Mouse (Mus musculus): ENCODE measurements around the gene Pmm2. TPM values are rescaled to one million over a fixed set of nuclear protein-coding genes. Genes with fewer than 3 reads are reported as not detected.

Gene Pmm2
- 57.1 and 60.0 TPM in 2 replicates for polyA plus RNA-seq (2014; fragmentation: Nextera tagmentation; extraction: Ambion mirVana)

DNA sequence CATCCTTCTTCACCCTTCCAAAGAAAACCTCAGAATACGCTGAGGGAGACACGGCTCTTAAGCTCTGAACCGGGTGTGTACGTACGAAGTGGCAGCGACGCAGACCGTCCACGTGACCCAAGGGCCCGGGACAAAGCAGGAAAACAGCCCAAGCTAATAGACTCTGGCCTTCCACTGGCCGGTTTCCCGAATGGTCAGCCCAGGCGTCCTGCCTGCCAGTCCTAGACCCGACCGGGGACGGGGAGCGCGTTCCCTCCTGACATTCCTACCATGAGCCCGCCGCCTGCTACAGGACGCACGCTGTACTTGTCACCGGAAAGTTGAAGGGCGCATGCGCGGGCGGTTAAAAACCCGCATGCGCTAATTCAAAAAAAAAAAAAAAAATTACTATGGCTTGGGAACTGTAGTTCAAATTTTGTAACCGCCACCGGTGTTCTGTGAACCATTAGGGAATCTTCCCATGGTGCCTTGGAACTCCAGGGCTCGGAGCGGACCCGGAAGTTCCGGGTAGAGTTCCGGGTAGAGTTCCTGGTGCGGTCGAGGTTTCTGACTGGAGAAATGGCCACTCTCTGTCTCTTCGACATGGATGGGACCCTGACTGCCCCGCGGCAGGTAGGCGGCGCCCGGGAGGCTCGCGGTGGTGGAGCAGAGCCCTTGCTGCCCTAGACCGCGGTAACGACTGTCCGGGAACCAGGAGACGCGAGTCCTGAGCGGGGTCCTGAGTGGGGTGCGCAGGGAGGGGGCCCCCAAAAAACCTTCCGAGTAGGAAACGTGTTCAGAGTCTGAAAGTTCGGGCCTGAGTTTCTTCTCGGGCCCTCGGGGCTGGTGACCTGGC is at the start of gene Pmm2, which contains the start of gene Tmem186:
Pmm2 (plus strand) TSS at position 458 of the 835 bp plus-strand sequence.
Tmem186 (minus strand) TSS at position 496 of the 835 bp plus-strand sequence.
- ATAC-seq (ENCODE audit: insufficient number of reproducible peaks, insufficient read depth, low FRiP score, low read depth): peak; percentile 91
- no peaks in the 10 kb centered on the region for H3K9me3 ChIP-seq (ENCODE audit: control insufficient read depth, low read depth, low read length)
- H3K27me3 ChIP-seq (ENCODE audit: control insufficient read depth, insufficient read depth, low read length): no peaks in the 10 kb centered on the region
- H3K4me3 ChIP-seq (ENCODE audit: low read depth, low read length): peak within 1 kb of the TSS; percentile 85
- WGBS: under 1% methylated on average over 59 of the region's 59 CpGs
- H3K4me1 ChIP-seq (ENCODE audit: control insufficient read depth, insufficient read depth, low read length): peaks cover 12% of the 10 kb centered on the region
- peaks cover 7% of the 10 kb centered on the region for H3K36me3 ChIP-seq (ENCODE audit: control insufficient read depth, insufficient read depth, low read length)
- peak within 1 kb of the TSS; percentile 68 for H3K27ac ChIP-seq (ENCODE audit: low read length)
- peak within 1 kb of the TSS; percentile 75 for H3K9ac ChIP-seq (replicated peaks; ENCODE audit: low read depth, low read length)
- H3K4me2 ChIP-seq (replicated peaks; ENCODE audit: low read depth, low read length): peak within 1 kb of the TSS; percentile 74

DNA sequence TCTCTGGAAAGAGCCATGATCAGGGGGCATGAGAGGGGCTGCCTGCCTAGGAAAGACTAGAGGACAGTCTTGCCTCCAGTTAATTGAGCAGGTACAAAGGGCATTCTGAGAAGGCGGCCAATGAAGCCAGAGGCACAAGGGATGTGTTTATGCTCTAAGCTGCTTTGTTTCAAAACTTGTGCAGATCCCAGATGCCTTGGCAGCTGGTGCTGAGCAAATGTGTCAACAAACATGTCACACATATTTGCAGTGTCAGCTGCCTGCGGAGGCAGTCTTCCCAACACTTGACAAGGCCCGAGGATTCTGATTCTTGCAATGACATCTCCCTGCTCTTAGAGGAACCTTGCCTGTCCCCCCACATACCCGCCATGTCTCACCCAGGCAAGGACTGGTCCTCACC is 42.1 kb upstream of the Pmm2 start:
- H3K9me3 ChIP-seq (ENCODE audit: control insufficient read depth, low read depth, low read length): no peaks in the 10 kb centered on the region
- no peak for ATAC-seq (ENCODE audit: insufficient number of reproducible peaks, insufficient read depth, low FRiP score, low read depth)
- H3K27ac ChIP-seq (ENCODE audit: low read length): no peak overlapping the region
- no peaks in the 10 kb centered on the region for H3K4me1 ChIP-seq (ENCODE audit: control insufficient read depth, insufficient read depth, low read length)
- H3K27me3 ChIP-seq (ENCODE audit: control insufficient read depth, insufficient read depth, low read length): no peaks in the 10 kb centered on the region
- no peaks in the 10 kb centered on the region for H3K36me3 ChIP-seq (ENCODE audit: control insufficient read depth, insufficient read depth, low read length)
- H3K4me3 ChIP-seq (ENCODE audit: low read depth, low read length): no peak overlapping the region
- no peak overlapping the region for H3K4me2 ChIP-seq (replicated peaks; ENCODE audit: low read depth, low read length)
- WGBS: 67% methylated on average over 4 of the region's 4 CpGs
- H3K9ac ChIP-seq (replicated peaks; ENCODE audit: low read depth, low read length): no peak overlapping the region

DNA sequence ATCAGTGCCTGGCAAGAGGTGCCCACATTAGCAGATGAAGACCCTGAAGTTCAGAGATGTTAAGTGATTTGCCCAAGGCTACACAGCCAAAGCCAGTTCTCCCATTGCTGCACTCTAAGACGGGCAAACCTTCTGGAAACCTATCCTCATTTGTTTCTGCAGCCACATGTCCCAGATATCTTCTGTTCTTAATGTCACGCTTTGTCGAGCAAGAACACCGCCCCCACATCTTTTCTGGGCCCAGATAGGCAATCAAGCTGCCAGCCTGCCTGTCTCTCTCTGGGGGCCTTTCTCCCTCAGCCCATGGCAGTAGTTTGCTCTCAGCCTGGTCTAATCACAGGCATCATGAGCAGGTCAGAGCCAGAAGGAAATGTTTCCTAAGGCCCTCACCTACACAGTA is 41.1 kb upstream of the Pmm2 start:
- H3K27ac ChIP-seq (ENCODE audit: low read length): no peak overlapping the region

DNA sequence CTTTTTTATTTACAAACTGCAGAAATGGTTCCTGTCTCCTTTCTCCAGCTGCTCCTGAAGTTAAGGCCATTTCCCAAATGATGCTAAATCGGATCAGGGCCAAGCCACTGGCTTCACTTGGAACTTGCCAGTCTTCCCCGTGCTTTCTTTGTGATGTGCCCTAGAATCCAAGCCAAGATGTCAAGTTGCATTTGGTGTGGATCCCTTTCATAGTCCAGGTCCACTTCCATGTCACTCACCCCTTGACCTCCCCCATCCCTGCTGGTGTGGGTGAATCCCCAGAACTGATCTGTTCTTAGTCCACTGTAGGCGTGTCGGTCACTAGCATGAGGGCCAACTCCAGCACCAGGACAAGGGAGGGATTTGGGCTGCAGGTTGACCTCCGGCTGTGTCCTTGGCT is 40.0 kb upstream of the Pmm2 start:
- Histone ChIP-seq H3K36me3 (ENCODE audit: control insufficient read depth, insufficient read depth, low read length) (no peaks in the 10 kb centered on the region), H3K4me3 (ENCODE audit: low read depth, low read length) (no peak overlapping the region), H3K9me3 (ENCODE audit: control insufficient read depth, low read depth, low read length) (no peaks in the 10 kb centered on the region), H3K27ac (ENCODE audit: low read length) (no peak overlapping the region), H3K4me2 (replicated peaks; ENCODE audit: low read depth, low read length) (no peak overlapping the region), H3K9ac (replicated peaks; ENCODE audit: low read depth, low read length) (no peak overlapping the region), H3K4me1 (ENCODE audit: control insufficient read depth, insufficient read depth, low read length) (no peaks in the 10 kb centered on the region), H3K27me3 (ENCODE audit: control insufficient read depth, insufficient read depth, low read length) (no peaks in the 10 kb centered on the region)
- 86% methylated on average over 5 of the region's 5 CpGs for WGBS
- no peak for ATAC-seq (ENCODE audit: insufficient number of reproducible peaks, insufficient read depth, low FRiP score, low read depth)

More for the DNA sequence above, 41.1 kb upstream of the Pmm2 start:
- Histone ChIP-seq H3K36me3 (ENCODE audit: control insufficient read depth, insufficient read depth, low read length) (no peaks in the 10 kb centered on the region), H3K4me1 (ENCODE audit: control insufficient read depth, insufficient read depth, low read length) (no peaks in the 10 kb centered on the region), H3K4me3 (ENCODE audit: low read depth, low read length) (no peak overlapping the region), H3K9ac (replicated peaks; ENCODE audit: low read depth, low read length) (no peak overlapping the region), H3K27me3 (ENCODE audit: control insufficient read depth, insufficient read depth, low read length) (no peaks in the 10 kb centered on the region), H3K9me3 (ENCODE audit: control insufficient read depth, low read depth, low read length) (no peaks in the 10 kb centered on the region), H3K4me2 (replicated peaks; ENCODE audit: low read depth, low read length) (no peak overlapping the region)
- ATAC-seq (ENCODE audit: insufficient number of reproducible peaks, insufficient read depth, low FRiP score, low read depth): no peak
- 89% methylated on average over 4 of the region's 4 CpGs for WGBS

DNA sequence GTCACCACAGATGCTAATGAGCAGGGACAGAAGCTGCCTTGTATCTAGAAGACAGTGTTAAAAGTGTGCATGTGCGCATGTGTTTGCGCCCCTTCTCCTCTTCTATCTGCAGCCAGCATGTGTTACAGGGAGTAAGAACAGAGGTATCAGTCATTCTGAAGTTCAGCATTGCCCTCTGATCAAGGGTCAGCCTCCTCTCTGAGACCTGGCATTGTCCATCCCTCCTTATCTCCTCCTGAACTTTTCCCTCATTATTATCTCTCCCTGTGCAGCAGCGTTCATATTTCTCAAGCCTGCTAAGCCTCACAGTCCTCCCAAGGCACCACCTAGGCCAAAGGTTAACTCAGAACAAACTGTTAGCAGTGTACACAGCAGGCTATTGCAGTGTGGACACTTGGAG is 33.7 kb upstream of the Pmm2 start:
- no peak overlapping the region for H3K27ac ChIP-seq (ENCODE audit: low read length)
- 62% methylated on average over 3 of the region's 3 CpGs for WGBS
- no peak overlapping the region for H3K4me2 ChIP-seq (replicated peaks; ENCODE audit: low read depth, low read length)
- H3K9ac ChIP-seq (replicated peaks; ENCODE audit: low read depth, low read length): no peak overlapping the region
- H3K9me3 ChIP-seq (ENCODE audit: control insufficient read depth, low read depth, low read length): no peaks in the 10 kb centered on the region
- ATAC-seq (ENCODE audit: insufficient number of reproducible peaks, insufficient read depth, low FRiP score, low read depth): 0 out of 2 replicates have a peak, but pooled peaks have one; percentile 37
- no peaks in the 10 kb centered on the region for H3K27me3 ChIP-seq (ENCODE audit: control insufficient read depth, insufficient read depth, low read length)
- H3K36me3 ChIP-seq (ENCODE audit: control insufficient read depth, insufficient read depth, low read length): no peaks in the 10 kb centered on the region
- no peaks in the 10 kb centered on the region for H3K4me1 ChIP-seq (ENCODE audit: control insufficient read depth, insufficient read depth, low read length)
- no peak overlapping the region for H3K4me3 ChIP-seq (ENCODE audit: low read depth, low read length)

DNA sequence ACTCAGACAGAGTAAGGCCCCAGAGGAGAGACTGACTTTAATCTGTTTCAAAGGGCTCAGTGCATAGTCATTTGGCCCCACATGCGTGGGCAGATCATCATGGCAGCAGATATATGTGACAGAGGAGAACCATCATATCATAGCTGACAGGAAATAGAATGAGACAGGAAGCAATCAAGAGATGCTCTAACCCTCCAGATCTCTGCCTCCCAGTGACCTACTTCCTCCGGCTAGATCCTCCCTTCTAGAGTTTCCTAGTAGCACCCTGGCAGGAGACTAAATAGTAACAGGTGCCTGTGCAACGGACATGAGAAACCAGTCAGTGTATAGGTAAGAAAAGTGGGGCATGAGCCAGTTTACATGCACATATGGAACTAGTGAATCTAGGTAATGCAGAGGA is 27.1 kb upstream of the Pmm2 start:
- no peaks in the 10 kb centered on the region for H3K9me3 ChIP-seq (ENCODE audit: control insufficient read depth, low read depth, low read length)
- H3K4me3 ChIP-seq (ENCODE audit: low read depth, low read length): no peak overlapping the region
- no peaks in the 10 kb centered on the region for H3K36me3 ChIP-seq (ENCODE audit: control insufficient read depth, insufficient read depth, low read length)
- H3K27me3 ChIP-seq (ENCODE audit: control insufficient read depth, insufficient read depth, low read length): no peaks in the 10 kb centered on the region
- no peak overlapping the region for H3K4me2 ChIP-seq (replicated peaks; ENCODE audit: low read depth, low read length)
- ATAC-seq (ENCODE audit: insufficient number of reproducible peaks, insufficient read depth, low FRiP score, low read depth): no peak
- 74% methylated on average over 3 of the region's 3 CpGs for WGBS
- H3K9ac ChIP-seq (replicated peaks; ENCODE audit: low read depth, low read length): no peak overlapping the region
- H3K4me1 ChIP-seq (ENCODE audit: control insufficient read depth, insufficient read depth, low read length): no peaks in the 10 kb centered on the region
- no peak overlapping the region for H3K27ac ChIP-seq (ENCODE audit: low read length)

DNA sequence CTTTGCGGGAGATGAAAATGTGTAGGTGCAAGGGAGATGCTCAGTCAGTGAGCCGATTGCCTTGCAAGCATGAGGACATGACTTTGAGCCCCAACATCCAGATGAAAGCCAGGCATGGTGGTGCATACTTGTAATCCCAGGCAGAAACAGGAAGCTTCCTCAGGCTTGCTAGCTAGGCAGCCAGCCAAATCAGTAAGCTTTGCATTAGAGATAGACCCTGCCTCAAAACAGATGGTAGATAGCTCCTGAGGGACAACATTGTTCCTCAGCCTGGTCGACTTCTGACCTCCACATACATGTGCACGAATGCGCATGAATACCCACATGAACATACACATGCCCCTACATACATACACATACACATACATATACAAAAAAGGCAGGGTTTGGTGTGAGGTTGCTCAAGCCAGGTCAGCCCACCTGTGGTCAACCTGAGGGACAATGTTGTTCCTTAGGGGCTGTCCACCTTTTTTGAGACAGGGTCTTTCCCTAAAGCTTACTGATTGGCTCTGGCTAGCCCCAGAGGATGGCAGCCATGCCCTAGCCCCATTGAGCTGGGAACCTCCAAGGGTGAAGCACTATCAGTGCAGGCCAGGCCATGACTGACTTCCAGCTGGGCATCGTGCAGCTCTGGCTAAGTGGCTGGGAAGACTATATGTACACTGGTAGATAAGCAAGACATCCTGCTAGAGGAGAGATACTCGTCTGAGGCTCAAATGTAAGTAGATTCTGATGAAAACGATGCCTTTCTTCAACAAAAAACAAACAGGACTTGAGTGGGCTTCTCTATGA is 25.1 kb upstream of the Pmm2 start:
- H3K9ac ChIP-seq (replicated peaks; ENCODE audit: low read depth, low read length): no peak overlapping the region
- H3K9me3 ChIP-seq (ENCODE audit: control insufficient read depth, low read depth, low read length): no peaks in the 10 kb centered on the region
- H3K27me3 ChIP-seq (ENCODE audit: control insufficient read depth, insufficient read depth, low read length): no peaks in the 10 kb centered on the region
- WGBS: 88% methylated on average over 8 of the region's 8 CpGs
- H3K36me3 ChIP-seq (ENCODE audit: control insufficient read depth, insufficient read depth, low read length): no peaks in the 10 kb centered on the region
- H3K4me2 ChIP-seq (replicated peaks; ENCODE audit: low read depth, low read length): no peak overlapping the region
- no peaks in the 10 kb centered on the region for H3K4me1 ChIP-seq (ENCODE audit: control insufficient read depth, insufficient read depth, low read length)
- peak; percentile 83; the same call in 1 of the 2 replicates for ATAC-seq (ENCODE audit: insufficient number of reproducible peaks, insufficient read depth, low FRiP score, low read depth)
- no peak overlapping the region for H3K27ac ChIP-seq (ENCODE audit: low read length)
- H3K4me3 ChIP-seq (ENCODE audit: low read depth, low read length): no peak overlapping the region

DNA sequence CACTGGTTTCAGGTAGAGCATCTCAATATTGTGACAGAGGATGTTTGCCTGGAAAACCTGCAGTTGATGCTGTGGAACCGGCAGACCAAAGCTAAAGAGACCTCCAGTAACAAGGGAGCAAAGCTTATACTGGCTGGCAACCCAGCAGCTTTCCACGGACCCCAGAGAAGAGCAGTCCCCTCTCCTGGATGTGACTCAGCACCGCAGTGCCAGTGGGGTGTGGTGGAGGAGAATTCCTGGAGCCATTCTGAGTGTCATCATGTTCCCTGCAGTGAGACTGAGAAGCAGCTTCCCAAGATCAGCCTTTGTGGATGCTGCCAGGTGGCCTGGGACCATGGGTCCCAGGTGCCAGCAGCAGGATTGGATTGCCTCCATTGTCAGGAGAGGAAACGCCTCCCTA is 24.4 kb upstream of the Pmm2 start:
- Histone ChIP-seq H3K4me3 (ENCODE audit: low read depth, low read length) (no peak overlapping the region), H3K9ac (replicated peaks; ENCODE audit: low read depth, low read length) (no peak overlapping the region), H3K27ac (ENCODE audit: low read length) (no peak overlapping the region), H3K4me1 (ENCODE audit: control insufficient read depth, insufficient read depth, low read length) (no peaks in the 10 kb centered on the region), H3K9me3 (ENCODE audit: control insufficient read depth, low read depth, low read length) (no peaks in the 10 kb centered on the region), H3K36me3 (ENCODE audit: control insufficient read depth, insufficient read depth, low read length) (no peaks in the 10 kb centered on the region), H3K4me2 (replicated peaks; ENCODE audit: low read depth, low read length) (no peak overlapping the region), H3K27me3 (ENCODE audit: control insufficient read depth, insufficient read depth, low read length) (no peaks in the 10 kb centered on the region)
- WGBS: 84% methylated on average over 4 of the region's 4 CpGs
- ATAC-seq (ENCODE audit: insufficient number of reproducible peaks, insufficient read depth, low FRiP score, low read depth): no peak

Measured in stomach, embryonic 14.5 days (tissue).